Mouse (Mus musculus) regulatory T cell (primary cell): ENCODE results near the gene Fras1.

Source experiments
- in situ Hi-C: fragments of 300-600 bp; cut with MboI, MseI; formaldehyde crosslinking; loops from one replicate; pipeline ENCODE4 v1.15.1; 2025; ENCODE audit warnings: high pct_unique_total_duplicates

Fras1 gene

DNA sequence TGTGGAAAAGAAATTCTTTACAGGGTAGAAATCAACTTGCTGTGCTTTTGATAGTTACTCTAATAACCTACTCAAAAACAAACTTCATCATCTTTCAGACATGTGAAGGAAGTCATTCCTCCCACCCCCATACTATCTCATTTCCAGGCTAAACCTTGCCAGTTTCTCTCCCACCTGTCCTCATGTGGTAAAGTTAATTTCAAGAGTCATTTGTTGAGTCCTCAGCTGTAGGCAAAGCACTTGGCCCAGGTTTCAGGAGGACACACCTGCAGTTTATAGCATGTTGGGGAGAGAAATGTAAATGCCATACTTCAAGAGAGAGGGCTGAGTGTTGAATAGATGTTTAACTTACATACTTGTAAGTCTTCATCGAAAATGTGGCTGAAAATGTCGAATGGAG lies 107.4 kb downstream of the Fras1 start:
- in situ Hi-C loops = no loop called here

DNA sequence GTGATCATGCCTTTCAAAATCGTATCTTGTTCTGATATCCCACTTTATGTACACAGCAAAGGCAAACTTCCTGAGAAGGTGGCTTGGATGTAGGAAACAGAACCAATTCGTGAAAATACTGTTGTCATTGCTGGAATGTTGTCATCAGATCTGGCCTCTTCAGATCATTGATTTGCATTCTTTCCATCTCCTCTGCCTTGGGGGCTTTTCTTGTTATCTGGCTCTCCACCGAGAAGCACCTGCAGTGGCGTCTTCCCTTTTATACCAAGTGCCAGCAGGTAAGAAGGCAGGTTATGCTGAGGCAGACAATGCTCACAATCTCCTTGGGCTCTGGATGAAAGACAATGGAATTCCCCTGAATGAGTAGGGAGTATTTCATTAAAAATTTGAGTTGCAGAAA lies 108.3 kb downstream of the Fras1 start:
- in situ Hi-C loops = no loop called here

GRCm38 (mm10) chr5:96492497-96492896 lies 118.7 kb downstream of the Fras1 start:
- in situ Hi-C loops = no loop called here

- in situ Hi-C loops = no loop called here
Observed at GRCm38 (mm10) chr5:96494502-96495292, 120.9 kb downstream of the Fras1 start.

GRCm38 (mm10) chr5:96498083-96498482 lies 124.3 kb downstream of the Fras1 start:
- in situ Hi-C loops = no loop called here

DNA sequence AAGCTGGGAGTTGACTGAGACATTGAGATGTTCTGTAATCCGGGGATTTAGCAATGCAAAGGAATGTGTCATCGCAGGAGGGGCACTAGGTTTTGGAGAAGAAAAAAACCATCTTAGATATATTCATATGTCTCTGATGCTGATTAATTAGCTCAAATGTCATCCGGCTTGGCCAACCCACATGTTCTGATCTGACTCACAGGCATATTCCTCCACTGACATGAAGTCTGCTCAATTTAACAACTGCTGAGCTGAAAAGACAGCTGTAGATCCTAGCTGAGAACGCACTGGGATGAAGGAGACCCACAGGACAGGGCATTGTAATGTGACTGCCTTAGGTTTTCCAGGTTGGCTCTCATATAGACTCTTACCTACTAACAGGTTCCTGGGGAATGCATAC lies 128.0 kb downstream of the Fras1 start:
- in situ Hi-C loops = loop anchor here (10.0 kb wide), 1 partner anchor 693 kb away; no protein-coding TSS in a partner anchor

DNA sequence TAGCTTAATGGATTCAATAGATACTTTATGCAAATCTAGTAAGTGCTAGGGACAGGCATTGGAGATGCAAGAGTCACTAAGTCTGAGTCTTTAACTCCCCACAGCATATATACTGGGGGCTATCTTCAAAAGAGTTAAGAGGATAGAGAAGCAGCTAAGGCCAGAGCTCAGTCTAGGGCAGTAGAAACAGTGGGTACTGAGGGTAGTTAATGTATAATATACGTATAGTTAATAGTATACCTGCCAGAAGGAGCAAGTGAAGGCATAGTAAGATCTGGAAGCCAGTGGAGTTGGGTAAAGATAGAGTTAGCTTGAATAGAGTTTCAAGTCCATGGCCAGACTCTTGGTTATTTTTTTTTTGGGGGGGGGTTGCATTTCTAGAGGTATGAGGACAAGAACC lies 128.6 kb downstream of the Fras1 start:
- in situ Hi-C loops = loop anchor here (10.0 kb wide), 1 partner anchor 692 kb away; no protein-coding TSS in a partner anchor

- in situ Hi-C loops = no loop called here
Observed at GRCm38 (mm10) chr5:96511005-96511404, 137.2 kb downstream of the Fras1 start.

DNA sequence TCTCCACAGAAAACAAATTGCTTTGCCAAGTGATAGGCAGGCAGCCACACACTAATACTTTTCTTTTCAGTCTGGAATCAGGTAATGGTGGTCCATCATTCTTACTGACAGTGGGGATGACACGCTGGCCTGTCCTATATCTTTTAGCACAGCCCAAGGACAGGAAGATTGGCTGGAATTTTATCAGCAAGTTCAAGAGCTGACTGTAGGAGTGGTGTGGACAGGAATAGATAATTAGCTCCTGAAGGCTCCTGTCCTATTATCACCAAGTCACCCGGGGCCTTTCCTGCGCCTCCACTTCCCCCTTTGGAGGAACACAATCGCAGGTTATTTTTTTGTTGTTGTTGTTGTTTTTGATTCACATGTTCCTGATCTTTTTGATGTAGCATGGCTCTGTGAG lies 139.6 kb downstream of the Fras1 start:
- in situ Hi-C loops = no loop called here

DNA sequence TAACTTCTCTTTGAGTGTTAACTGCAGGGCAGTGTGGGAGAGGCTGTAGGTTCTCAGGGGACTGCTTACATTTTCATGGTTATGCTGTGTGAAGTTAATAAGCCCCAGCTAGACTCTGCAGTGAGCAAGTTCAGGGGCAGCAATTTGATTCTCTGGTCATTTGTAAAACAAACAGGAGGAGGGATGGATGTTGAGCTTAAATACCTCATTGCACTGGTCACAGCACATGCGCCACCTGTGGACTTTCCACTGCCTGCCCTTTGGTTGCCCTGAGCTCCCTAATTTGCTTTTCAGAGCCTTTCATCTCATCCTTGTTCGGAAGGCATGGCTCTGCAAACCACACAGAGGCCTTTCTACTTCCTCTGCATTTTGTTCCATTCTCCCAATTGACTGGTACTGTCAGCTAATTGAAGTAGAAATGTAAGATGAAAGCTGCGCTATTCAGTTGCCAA lies 142.1 kb downstream of the Fras1 start:
- in situ Hi-C loops = no loop called here

GRCm38 (mm10) chr5:96516329-96516728 lies 142.6 kb downstream of the Fras1 start:
- in situ Hi-C loops = no loop called here

DNA sequence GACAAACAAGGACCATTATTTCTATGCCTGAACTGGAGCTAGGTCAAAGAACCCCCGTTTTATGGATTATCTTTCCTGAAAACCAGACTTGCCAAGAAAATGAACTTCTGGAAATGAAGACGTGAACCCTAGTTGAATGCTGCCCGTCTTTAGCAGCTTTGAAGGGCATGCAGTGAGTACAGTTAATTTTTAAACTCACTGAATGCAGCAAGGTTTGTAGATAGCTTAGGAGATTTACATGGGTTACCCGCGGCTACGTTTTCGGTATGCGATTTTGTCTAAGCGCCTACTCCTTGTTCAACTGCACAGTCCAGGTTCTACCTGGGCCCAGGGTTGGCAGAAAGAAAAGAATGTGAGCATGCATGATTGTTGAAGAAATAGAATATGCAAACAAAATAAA lies 147.8 kb downstream of the Fras1 start:
- in situ Hi-C loops = no loop called here

GRCm38 (mm10) chr5:96522909-96523409 lies 149.2 kb downstream of the Fras1 start:
- in situ Hi-C loops = no loop called here

- in situ Hi-C loops = no loop called here
Observed at GRCm38 (mm10) chr5:96528296-96528695, 154.5 kb downstream of the Fras1 start.

DNA sequence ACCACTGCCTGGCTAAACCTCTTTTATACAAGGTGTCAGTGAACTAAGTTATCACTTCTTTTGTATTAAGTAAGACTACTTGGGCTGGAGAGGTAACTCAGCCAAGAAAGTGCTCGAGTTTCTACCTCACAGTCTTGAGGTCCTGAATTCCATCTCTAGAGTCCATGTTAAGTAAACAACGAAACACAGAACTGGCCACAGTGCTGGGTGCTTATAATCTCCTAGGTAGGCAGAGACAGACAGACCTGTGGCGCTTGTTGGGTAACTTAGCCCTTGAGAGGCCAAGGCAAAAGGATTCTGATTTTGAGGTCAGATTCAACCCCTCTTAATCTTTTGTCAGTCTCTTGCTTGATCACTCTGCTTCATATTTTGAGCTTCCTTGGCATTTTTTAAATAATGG lies 156.8 kb downstream of the Fras1 start:
- in situ Hi-C loops = no loop called here

- in situ Hi-C loops = no loop called here
Observed at GRCm38 (mm10) chr5:96531962-96532361, 158.2 kb downstream of the Fras1 start.

GRCm38 (mm10) chr5:96536527-96536926 lies 162.8 kb downstream of the Fras1 start:
- in situ Hi-C loops = no loop called here

GRCm38 (mm10) chr5:96536937-96537336 lies 163.2 kb downstream of the Fras1 start:
- in situ Hi-C loops = no loop called here

GRCm38 (mm10) chr5:96544112-96544511 lies 170.4 kb downstream of the Fras1 start:
- in situ Hi-C loops = no loop called here

DNA sequence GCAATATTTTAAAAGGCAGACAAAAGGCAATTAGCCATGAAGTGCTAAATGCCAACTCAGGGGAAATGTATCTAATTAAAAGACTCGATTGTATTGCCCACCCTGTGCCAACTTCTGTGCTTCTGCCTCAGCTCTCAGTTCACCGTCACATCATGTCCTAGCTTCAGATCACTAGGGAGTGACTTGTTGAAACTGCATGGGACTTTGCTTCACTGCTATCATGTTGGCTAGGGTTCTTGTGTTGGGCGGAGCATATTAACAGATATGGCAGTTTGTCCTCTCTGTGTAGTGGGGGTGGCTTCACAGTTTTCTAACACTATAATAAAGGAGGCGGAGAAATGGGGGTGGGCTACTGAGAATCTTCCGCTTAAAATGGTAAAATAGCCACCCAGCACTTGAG lies 172.2 kb downstream of the Fras1 start:
- in situ Hi-C loops = no loop called here

DNA sequence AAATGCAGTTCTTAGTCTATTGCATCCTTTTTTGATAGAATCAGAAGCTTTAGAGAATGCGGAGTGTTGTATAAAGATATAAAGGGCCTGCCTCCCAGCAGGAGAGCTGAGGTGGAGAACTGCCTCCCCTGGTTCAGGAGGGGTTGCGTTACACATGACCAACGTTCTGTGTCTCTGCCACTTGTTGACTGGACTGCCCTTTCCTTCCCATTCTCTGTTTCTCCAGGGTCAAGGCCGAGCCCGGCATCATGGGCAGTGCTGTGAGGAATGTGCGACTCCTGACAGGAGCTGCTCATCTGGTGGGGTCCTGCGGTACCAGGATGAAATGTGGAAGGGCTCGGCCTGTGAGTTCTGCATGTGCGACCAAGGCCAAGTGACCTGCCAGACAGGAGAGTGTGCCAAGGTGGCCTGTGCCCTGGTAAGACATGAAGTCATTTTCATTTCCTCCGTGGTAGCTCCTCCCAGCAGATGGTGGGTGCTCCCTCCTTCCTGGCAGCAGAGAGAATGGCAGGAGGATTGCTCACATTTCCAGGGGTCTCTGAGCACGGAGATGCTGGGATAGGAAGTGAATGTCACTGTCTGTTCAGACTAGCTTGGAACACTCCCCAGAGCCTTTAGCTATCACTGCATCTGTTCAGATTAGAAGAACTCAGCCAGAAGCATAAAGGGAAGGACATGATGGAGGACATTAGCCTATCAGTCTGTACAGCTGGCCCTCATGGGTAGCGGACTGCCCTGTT lies 181.4 kb downstream of the Fras1 start:
- in situ Hi-C loops = no loop called here

DNA sequence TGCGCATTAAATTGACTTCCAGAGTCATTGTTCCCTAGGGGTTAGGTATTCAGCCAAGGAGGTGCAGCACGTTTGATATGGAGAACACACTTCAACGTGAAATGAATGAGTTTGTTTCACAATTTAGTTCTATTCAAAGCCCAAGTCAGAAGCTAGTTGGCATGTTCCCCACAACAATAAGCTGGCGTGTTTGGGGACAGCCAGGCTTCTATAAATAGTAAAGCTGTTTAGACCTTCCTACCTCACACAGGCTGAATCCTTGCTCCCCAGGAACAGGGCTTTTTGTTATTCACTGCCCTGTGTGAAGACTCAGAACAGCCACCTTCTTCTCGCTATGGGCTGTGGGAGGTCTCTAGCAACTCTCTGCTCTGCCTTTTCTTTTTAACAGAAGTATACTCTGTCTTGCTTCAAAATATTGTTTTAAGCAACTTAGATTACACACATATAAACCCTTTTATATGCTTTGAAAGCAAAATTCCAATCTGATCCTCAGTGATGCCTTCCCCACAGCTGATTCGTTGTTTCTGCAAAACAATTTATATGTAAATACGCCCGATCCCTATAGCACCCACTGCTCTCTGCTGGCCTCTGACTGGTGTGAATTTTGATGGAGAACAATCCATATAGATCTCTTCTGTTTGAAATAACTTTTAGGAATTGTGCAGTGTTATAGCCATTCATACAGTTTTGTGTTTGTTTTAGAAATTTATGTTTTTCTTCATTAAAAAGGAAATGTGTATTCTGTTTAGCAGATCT lies 184.5 kb downstream of the Fras1 start:
- in situ Hi-C loops = no loop called here
